Mouse (Mus musculus): ENCODE results near the gene Becn1. TPM values are rescaled to one million over a fixed set of nuclear protein-coding genes. Genes with fewer than 3 reads are reported as not detected.

Gene Becn1
- 174 and 177 TPM in 2 replicates for polyA plus RNA-seq (2014; fragmentation: Nextera tagmentation; extraction: Ambion mirVana)

DNA sequence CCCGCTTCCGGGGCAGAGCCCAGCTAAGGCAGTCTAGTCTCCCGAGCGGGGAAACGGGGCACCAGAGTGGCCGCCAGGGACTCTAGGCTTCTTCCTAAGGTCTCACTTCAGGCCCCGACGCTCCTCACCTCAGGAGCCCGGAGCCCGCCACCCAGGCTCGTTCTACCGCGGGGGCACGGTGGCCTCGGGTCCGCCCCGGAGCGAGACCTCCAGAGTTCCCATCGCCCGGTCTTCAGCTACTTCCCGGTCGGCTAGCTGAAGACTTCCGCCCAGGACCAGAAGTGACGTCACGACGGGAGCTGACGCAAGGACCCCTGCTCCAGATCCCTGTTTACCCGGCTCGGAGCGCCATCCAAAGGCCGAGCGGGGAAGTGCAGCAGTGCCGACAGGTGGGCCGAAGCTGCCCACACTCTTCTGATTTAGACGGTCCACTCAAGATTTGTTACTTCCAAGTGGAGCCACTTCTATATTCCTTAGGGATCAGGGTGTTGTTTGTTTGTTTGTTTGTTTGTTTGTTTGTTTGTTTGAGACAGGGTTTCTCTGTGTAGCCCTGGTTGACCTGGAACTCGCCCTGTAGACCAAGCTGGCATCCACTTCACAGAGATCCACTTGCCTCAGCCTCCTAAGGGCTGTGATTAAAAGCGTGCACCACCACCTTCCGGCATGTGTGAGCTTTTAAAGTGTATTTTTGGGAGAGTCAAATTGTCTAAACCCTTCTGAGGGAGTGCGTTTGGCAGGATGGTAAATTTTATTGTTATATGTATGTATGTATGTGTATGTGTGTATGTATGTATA, at the start of gene Becn1:
TSS of gene Becn1 (minus strand) at position 283 of the 795 bp plus-strand sequence.
- 7% methylated on average over 38 of the region's 39 CpGs for WGBS
- Histone ChIP-seq H3K36me3 (ENCODE audit: control insufficient read depth, insufficient read depth, low read length) (no peaks in the 10 kb centered on the region), H3K4me2 (ENCODE audit: low read depth) (peak within 1 kb of the TSS; percentile 88), H3K9ac (ENCODE audit: low read length) (peak within 1 kb of the TSS; percentile 74), H3K27me3 (ENCODE audit: control insufficient read depth, insufficient read depth, low read length) (no peaks in the 10 kb centered on the region), H3K27ac (ENCODE audit: low read depth, low read length) (0 out of 2 replicates have a peak within 1 kb of the TSS, but pooled peaks have one; percentile 4), H3K4me3 (ENCODE audit: low read depth, low read length) (peak within 1 kb of the TSS; percentile 91), H3K4me1 (ENCODE audit: control insufficient read depth, insufficient read depth, low read length) (peaks cover 10% of the 10 kb centered on the region), H3K9me3 (ENCODE audit: control insufficient read depth, low read length) (no peaks in the 10 kb centered on the region)
- peak; percentile 81 for ATAC-seq (ENCODE audit: insufficient read depth, low FRiP score, low TSS enrichment)
- peak; percentile 95 for DNase-seq (ENCODE audit: low spot score)

GRCm38 (mm10) chr11:101351721-101352111, 49.6 kb upstream of the Becn1 start:
- Histone ChIP-seq H3K36me3 (ENCODE audit: control insufficient read depth, insufficient read depth, low read length) (no peaks in the 10 kb centered on the region), H3K9me3 (ENCODE audit: control insufficient read depth, low read length) (no peaks in the 10 kb centered on the region), H3K27ac (ENCODE audit: low read depth, low read length) (no peak overlapping the region), H3K9ac (ENCODE audit: low read length) (no peak overlapping the region), H3K4me2 (ENCODE audit: low read depth) (no peak overlapping the region), H3K4me3 (ENCODE audit: low read depth, low read length) (no peak overlapping the region), H3K27me3 (ENCODE audit: control insufficient read depth, insufficient read depth, low read length) (no peaks in the 10 kb centered on the region), H3K4me1 (ENCODE audit: control insufficient read depth, insufficient read depth, low read length) (no peaks in the 10 kb centered on the region)
- ATAC-seq (ENCODE audit: insufficient read depth, low FRiP score, low TSS enrichment) (no peak), DNase-seq (ENCODE audit: low spot score) (no peak)
- WGBS, result 65% methylated on average over 3 of the region's 3 CpGs

- H3K36me3 ChIP-seq (ENCODE audit: control insufficient read depth, insufficient read depth, low read length), result no peaks in the 10 kb centered on the region
- H3K27me3 ChIP-seq (ENCODE audit: control insufficient read depth, insufficient read depth, low read length), result no peaks in the 10 kb centered on the region
- H3K9me3 ChIP-seq (ENCODE audit: control insufficient read depth, low read length), result no peaks in the 10 kb centered on the region
- DNase-seq (ENCODE audit: low spot score) (no peak), ATAC-seq (ENCODE audit: insufficient read depth, low FRiP score, low TSS enrichment) (no peak)
- H3K9ac ChIP-seq (ENCODE audit: low read length), result no peak overlapping the region
- H3K4me1 ChIP-seq (ENCODE audit: control insufficient read depth, insufficient read depth, low read length), result no peaks in the 10 kb centered on the region
- no peak overlapping the region for H3K4me2 ChIP-seq (ENCODE audit: low read depth)
- WGBS, result 71% methylated on average over 11 of the region's 11 CpGs
- H3K4me3 ChIP-seq (ENCODE audit: low read depth, low read length), result no peak overlapping the region
- no peak overlapping the region for H3K27ac ChIP-seq (ENCODE audit: low read depth, low read length)
Measured at GRCm38 (mm10) chr11:101351100-101351720, 49.1 kb upstream of the Becn1 start.

DNA sequence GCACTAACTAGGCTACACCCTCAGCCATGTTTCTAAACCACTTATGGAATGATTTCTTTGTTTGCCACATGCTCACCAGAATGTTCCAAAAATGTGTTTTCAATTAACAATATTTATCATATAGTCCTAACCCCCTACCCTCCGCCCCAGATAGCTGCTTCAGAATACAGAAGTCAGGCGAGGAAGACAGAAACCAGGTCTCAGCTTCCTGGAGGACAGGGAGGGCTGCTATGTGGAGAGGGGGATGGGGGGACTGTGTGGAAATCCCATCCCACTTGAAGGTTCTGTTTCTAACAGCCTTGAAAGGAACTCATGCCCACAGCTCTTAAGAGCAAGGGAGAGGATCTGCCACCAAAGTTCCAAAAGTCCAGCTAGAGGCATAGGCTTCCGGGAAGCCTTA, 47.1 kb upstream of the Becn1 start:
- no peaks in the 10 kb centered on the region for H3K4me1 ChIP-seq (ENCODE audit: control insufficient read depth, insufficient read depth, low read length)
- 84% methylated on average over 3 of the region's 3 CpGs for WGBS
- no peak overlapping the region for H3K4me3 ChIP-seq (ENCODE audit: low read depth, low read length)
- no peaks in the 10 kb centered on the region for H3K9me3 ChIP-seq (ENCODE audit: control insufficient read depth, low read length)
- no peak overlapping the region for H3K27ac ChIP-seq (ENCODE audit: low read depth, low read length)
- no peaks in the 10 kb centered on the region for H3K27me3 ChIP-seq (ENCODE audit: control insufficient read depth, insufficient read depth, low read length)
- ATAC-seq (ENCODE audit: insufficient read depth, low FRiP score, low TSS enrichment) (no peak), DNase-seq (ENCODE audit: low spot score) (no peak)
- H3K36me3 ChIP-seq (ENCODE audit: control insufficient read depth, insufficient read depth, low read length), result no peaks in the 10 kb centered on the region
- H3K9ac ChIP-seq (ENCODE audit: low read length), result no peak overlapping the region
- no peak overlapping the region for H3K4me2 ChIP-seq (ENCODE audit: low read depth)

GRCm38 (mm10) chr11:101348774-101349173, 46.7 kb upstream of the Becn1 start:
- no peaks in the 10 kb centered on the region for H3K36me3 ChIP-seq (ENCODE audit: control insufficient read depth, insufficient read depth, low read length)

DNA sequence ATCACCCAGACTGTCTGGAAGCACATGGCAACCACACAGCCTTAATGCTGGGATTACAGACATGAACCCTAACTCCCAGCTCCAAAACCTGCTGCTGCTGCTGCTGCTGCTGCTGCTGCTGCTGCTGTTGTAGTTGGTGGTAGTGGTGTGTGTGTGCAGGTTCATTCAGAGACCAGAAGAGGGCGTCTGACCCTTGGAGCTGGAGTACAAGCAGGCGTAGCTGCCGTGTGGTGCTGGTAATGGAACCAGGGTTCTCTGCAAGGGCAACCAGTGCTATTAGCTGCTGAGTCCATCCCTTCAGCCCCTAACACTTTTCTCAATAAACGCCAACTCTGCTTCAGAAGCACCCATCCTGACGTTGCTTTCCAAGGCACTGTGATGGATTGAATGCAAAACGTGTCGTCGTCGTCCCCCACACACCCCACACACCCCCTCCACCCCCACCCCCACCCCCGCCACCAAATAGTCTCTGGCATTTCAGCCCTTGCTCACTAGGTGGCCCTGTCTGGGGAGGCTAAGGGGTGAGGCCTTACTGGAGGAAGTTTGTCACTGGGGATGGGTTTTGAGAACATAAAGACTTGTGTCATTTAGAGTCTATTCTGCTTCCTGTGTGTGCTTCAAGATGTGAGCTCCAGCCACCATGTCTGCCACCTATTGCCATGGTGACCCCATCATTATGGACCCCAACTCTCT, 45.1 kb upstream of the Becn1 start:
- Histone ChIP-seq H3K9ac (ENCODE audit: low read length) (no peak overlapping the region), H3K36me3 (ENCODE audit: control insufficient read depth, insufficient read depth, low read length) (no peaks in the 10 kb centered on the region), H3K27ac (ENCODE audit: low read depth, low read length) (no peak overlapping the region), H3K9me3 (ENCODE audit: control insufficient read depth, low read length) (no peaks in the 10 kb centered on the region), H3K4me3 (ENCODE audit: low read depth, low read length) (no peak overlapping the region), H3K4me1 (ENCODE audit: control insufficient read depth, insufficient read depth, low read length) (no peaks in the 10 kb centered on the region), H3K27me3 (ENCODE audit: control insufficient read depth, insufficient read depth, low read length) (no peaks in the 10 kb centered on the region), H3K4me2 (ENCODE audit: low read depth) (no peak overlapping the region)
- DNase-seq (ENCODE audit: low spot score) (peak; percentile 8), ATAC-seq (ENCODE audit: insufficient read depth, low FRiP score, low TSS enrichment) (no peak)
- 74% methylated on average over 10 of the region's 10 CpGs for WGBS

More at GRCm38 (mm10) chr11:101348774-101349173, 46.7 kb upstream of the Becn1 start:
- Histone ChIP-seq H3K4me3 (ENCODE audit: low read depth, low read length) (no peak overlapping the region), H3K9me3 (ENCODE audit: control insufficient read depth, low read length) (no peaks in the 10 kb centered on the region), H3K9ac (ENCODE audit: low read length) (no peak overlapping the region), H3K4me1 (ENCODE audit: control insufficient read depth, insufficient read depth, low read length) (no peaks in the 10 kb centered on the region), H3K4me2 (ENCODE audit: low read depth) (no peak overlapping the region), H3K27me3 (ENCODE audit: control insufficient read depth, insufficient read depth, low read length) (no peaks in the 10 kb centered on the region), H3K27ac (ENCODE audit: low read depth, low read length) (no peak overlapping the region)
- no peak for DNase-seq (ENCODE audit: low spot score)
- no peak for ATAC-seq (ENCODE audit: insufficient read depth, low FRiP score, low TSS enrichment)
- 74% methylated on average over 7 of the region's 7 CpGs for WGBS

DNA sequence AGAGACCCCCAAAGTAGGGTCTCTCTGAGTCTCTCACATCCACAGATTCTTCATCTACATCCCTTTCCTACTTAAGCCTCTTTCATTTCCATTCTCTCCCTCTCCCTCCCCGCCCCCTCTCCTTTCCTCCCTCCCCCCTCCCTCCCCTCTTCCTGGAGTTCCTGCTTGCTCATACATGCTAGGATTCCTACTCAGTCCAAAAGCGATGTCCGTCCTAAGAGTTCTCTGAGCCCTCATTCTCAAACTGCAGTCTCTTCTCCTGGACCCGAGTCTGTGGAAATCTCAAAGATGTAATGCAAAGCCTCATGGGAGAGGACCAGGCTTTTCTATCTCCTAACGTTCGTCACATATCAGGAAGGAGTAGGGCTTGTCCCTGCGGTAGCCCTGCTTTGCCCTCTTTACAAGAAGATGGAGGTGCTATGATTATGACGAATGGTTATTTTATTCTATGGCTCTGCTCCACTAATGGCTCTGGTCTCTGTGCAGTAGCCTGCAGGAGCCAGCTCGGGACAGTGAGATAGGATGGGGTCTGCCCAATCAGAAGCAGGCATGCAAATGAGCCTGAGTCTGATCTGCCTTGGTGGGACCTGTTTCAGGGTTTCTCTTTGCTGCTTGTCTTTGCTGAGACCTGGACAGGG, 36.2 kb upstream of the Becn1 start:
- Histone ChIP-seq H3K4me1 (ENCODE audit: control insufficient read depth, insufficient read depth, low read length) (peaks cover 14% of the 10 kb centered on the region; the same call in 1 of the 2 replicates), H3K27ac (ENCODE audit: low read depth, low read length) (peak overlapping the region; percentile 62), H3K27me3 (ENCODE audit: control insufficient read depth, insufficient read depth, low read length) (no peaks in the 10 kb centered on the region), H3K36me3 (ENCODE audit: control insufficient read depth, insufficient read depth, low read length) (no peaks in the 10 kb centered on the region), H3K4me2 (ENCODE audit: low read depth) (peak overlapping the region; percentile 45), H3K9ac (ENCODE audit: low read length) (peak overlapping the region; percentile 35; the same call in 1 of the 2 replicates), H3K4me3 (ENCODE audit: low read depth, low read length) (peak overlapping the region; percentile 24), H3K9me3 (ENCODE audit: control insufficient read depth, low read length) (no peaks in the 10 kb centered on the region)
- ATAC-seq (ENCODE audit: insufficient read depth, low FRiP score, low TSS enrichment), result peak; percentile 76; the same call in 1 of the 2 replicates
- DNase-seq (ENCODE audit: low spot score), result peak; percentile 66
- WGBS, result 3% methylated on average over 9 of the region's 9 CpGs

DNA sequence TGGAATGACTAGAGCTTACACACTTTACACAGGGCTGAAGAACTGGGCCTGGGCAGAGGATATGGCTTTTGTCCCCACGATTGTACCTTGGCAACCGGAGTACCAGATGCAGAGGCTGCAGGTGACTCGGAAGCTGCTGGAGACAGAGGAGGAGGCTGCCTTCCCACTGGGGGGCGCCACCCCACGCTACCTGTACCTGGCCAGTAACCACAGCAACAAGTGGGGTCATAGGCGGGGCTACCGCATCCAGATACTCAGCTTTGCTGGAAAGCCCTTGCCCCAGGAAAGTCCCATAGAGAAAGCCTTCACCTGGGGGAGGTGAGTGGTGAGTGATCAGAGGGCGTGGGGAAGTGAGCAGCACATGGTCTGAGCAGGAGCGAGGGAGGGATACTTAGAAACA, 33.6 kb upstream of the Becn1 start:
- no peak for ATAC-seq (ENCODE audit: insufficient read depth, low FRiP score, low TSS enrichment)
- Histone ChIP-seq H3K9ac (ENCODE audit: low read length) (no peak overlapping the region), H3K4me3 (ENCODE audit: low read depth, low read length) (no peak overlapping the region), H3K9me3 (ENCODE audit: control insufficient read depth, low read length) (no peaks in the 10 kb centered on the region), H3K36me3 (ENCODE audit: control insufficient read depth, insufficient read depth, low read length) (no peaks in the 10 kb centered on the region), H3K4me2 (ENCODE audit: low read depth) (no peak overlapping the region), H3K27me3 (ENCODE audit: control insufficient read depth, insufficient read depth, low read length) (no peaks in the 10 kb centered on the region), H3K27ac (ENCODE audit: low read depth, low read length) (no peak overlapping the region), H3K4me1 (ENCODE audit: control insufficient read depth, insufficient read depth, low read length) (peaks cover 14% of the 10 kb centered on the region; the same call in 1 of the 2 replicates)
- no peak for DNase-seq (ENCODE audit: low spot score)
- WGBS, result 89% methylated on average over 9 of the region's 9 CpGs

Data from neural tube, embryonic 11.5 days (tissue).